In the genomic region with DNA sequence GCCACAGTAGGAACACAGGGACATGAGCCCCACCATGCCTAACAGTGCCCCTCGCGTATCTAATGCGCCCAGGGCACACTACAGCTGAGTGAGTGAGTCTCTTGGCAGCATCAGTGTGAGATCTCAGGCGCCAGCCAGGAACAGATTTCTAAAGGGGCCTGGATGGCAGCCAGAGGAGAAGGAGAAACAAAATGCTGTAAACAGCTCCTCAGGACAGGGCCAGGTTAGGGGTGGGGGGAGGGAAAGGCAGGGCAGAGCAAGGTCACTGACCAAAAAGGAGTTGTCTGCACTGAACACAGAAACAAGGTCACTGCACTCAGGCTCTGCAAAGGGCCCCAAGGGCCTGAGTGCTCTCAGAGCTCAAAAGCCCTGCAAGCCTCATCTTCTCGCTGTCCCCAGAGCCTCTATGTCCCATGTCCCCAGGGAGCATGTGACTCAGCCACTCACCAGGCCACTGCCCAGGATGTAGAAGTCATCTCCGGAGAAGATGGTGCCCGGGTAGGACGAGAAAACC, we compare ENCODE assay signal across 9 mouse cellular contexts. TPM values are rescaled to one million over a fixed set of nuclear protein-coding genes. Genes with fewer than 3 reads are reported as not detected.
DNase-seq lines count a peak whose midpoint lies in the region; ATAC-seq and TF ChIP-seq lines count a peak whose summit lies in the region.
"Had no signal": no experiment of that assay in that cellular context is flagged by ENCODE, and none has a peak within 500 bp of the region (broad histone marks: within the 10 kb centered on the region; RNA-seq: fewer than 3 reads in every experiment).

No protein-coding gene starts in this region.

- H3K4me2 ChIP-seq in heart, postnatal 0 days (ENCODE audit: low read depth, low read length) = no peak overlapping the region
- H3K4me2 ChIP-seq in intestine, embryonic 16.5 days (ENCODE audit: low read depth, low read length) = no peak overlapping the region

- peaks cover 24% of the 10 kb centered on the region for H3K36me3 ChIP-seq in ES-E14 (ENCODE audit: control insufficient read depth, insufficient read depth, low read length, poor library complexity, severe bottlenecking)
- peaks cover 34% of the 10 kb centered on the region for H3K36me3 ChIP-seq in heart, postnatal 0 days (replicated peaks; ENCODE audit: control insufficient read depth, insufficient read depth, low read length)
- peaks cover 10% of the 10 kb centered on the region; the same call in 1 of the 2 replicates for H3K36me3 ChIP-seq in intestine, embryonic 16.5 days (ENCODE audit: control insufficient read depth, insufficient read depth, low read length)

- peaks cover 0 to 20% of the 10 kb centered on the region in 2 experiments; a peak in 2 of 4 replicates for H3K4me1 ChIP-seq in ES-E14 (ENCODE audit: control insufficient read depth in 2 of 2, insufficient read depth in 2 of 2, low read length in 2 of 2, poor library complexity in 1 of 2)
- peaks cover 14% of the 10 kb centered on the region for H3K4me1 ChIP-seq in heart, postnatal 0 days (ENCODE audit: control insufficient read depth, insufficient read depth)
- H3K4me1 ChIP-seq in intestine, embryonic 16.5 days (ENCODE audit: control insufficient read depth, insufficient read depth, low read length) = no peaks in the 10 kb centered on the region

- H3K9me3 ChIP-seq in ES-E14 (ENCODE audit: control insufficient read depth, insufficient read depth, low read depth, low read length) = no peaks in the 10 kb centered on the region
- no peaks in the 10 kb centered on the region for H3K9me3 ChIP-seq in heart, postnatal 0 days (replicated peaks; ENCODE audit: control insufficient read depth, low read length)
- H3K9me3 ChIP-seq in intestine, embryonic 16.5 days (ENCODE audit: control insufficient read depth, low read length) = no peaks in the 10 kb centered on the region

- peak; percentile 69 for ATAC-seq in heart, postnatal 0 days (ENCODE audit: insufficient read depth, low read depth)
- ATAC-seq in intestine, embryonic 16.5 days = no peak

- H3K9ac ChIP-seq in ES-E14 (ENCODE audit: insufficient read depth, low read depth, low read length, poor library complexity, severe bottlenecking) = peak overlapping the region; percentile 54; the same call in 1 of the 2 replicates
- no peak overlapping the region for H3K9ac ChIP-seq in heart, postnatal 0 days (replicated peaks; ENCODE audit: low read depth, low read length)
- no peak overlapping the region for H3K9ac ChIP-seq in intestine, embryonic 16.5 days (ENCODE audit: low read depth, low read length)

- TF ChIP-seq CTCF in layer of hippocampus, adult 2 months (conservative IDR thresholded peaks at IDR 0.05) = no peak
- TF ChIP-seq CTCF in heart, postnatal 0 days (IDR thresholded peaks at IDR 0.05; ENCODE audit: low read depth) = no peak

- DNase-seq in layer of hippocampus, adult 2 months (ENCODE audit: low spot score in 2 of 2) = peak; percentile 47 to 69
- DNase-seq in layer of hippocampus, adult 9-11 months = no peak
- no peak for DNase-seq in ES-E14 (ENCODE audit: low read depth, low spot score)
- peak; percentile 52 for DNase-seq in adrenal gland, postnatal 25 days
- no peak for DNase-seq in heart, postnatal 0 days (ENCODE audit: low spot score)
- DNase-seq in testis, postnatal 10 days (ENCODE audit: low spot score) = peak; percentile 77
- no peak for DNase-seq in spleen, adult 18-20 months

- 31% methylated on average over 8 of the region's 8 CpGs for WGBS in heart, postnatal 0 days
- WGBS in intestine, embryonic 16.5 days = 73% methylated on average over 8 of the region's 8 CpGs

- H3K4me3 ChIP-seq in layer of hippocampus, adult 2 months = no peak overlapping the region
- H3K4me3 ChIP-seq in ES-E14 (ENCODE audit: insufficient read depth in 1 of 2, low read depth in 1 of 2, low read length in 2 of 2, poor library complexity in 1 of 2, severe bottlenecking in 1 of 2) = no peak overlapping the region
- H3K4me3 ChIP-seq in heart, postnatal 0 days (ENCODE audit: low read depth, low read length) = no peak overlapping the region
- no peak overlapping the region for H3K4me3 ChIP-seq in intestine, embryonic 16.5 days (ENCODE audit: low read length)

- no peak for TF ChIP-seq EP300 in heart, postnatal 0 days (IDR thresholded peaks at IDR 0.05; ENCODE audit: low read depth)

- H3K27ac ChIP-seq in layer of hippocampus, adult 2 months = peak overlapping the region; percentile 83
- peak overlapping the region; percentile 37; the same call in 1 of the 2 replicates for H3K27ac ChIP-seq in ES-E14 (ENCODE audit: insufficient read depth, low read depth, low read length, poor library complexity, severe bottlenecking)
- peak overlapping the region; percentile 75 for H3K27ac ChIP-seq in heart, postnatal 0 days (ENCODE audit: low read depth)
- no peak overlapping the region for H3K27ac ChIP-seq in intestine, embryonic 16.5 days (ENCODE audit: low read length)

- in situ Hi-C loops in ES-E14 (cut with MboI; ENCODE audit: low sequenced_read_pairs in 2 of 2, unreplicated experiment in 2 of 2) = no loop called here

- no peaks in the 10 kb centered on the region for H3K27me3 ChIP-seq in heart, postnatal 0 days (ENCODE audit: control insufficient read depth, insufficient read depth, low read length)
- no peaks in the 10 kb centered on the region for H3K27me3 ChIP-seq in intestine, embryonic 16.5 days (replicated peaks; ENCODE audit: control insufficient read depth, insufficient read depth, low read length)

TF ChIP-seq in ES-E14, 5 proteins besides CTCF, POLR2A, EP300 and RAD21:
- TF ChIP-seq CHD2 (IDR thresholded peaks at IDR 0.05; ENCODE audit: low read depth, low read length) = no peak
- no peak for TF ChIP-seq MAFK (IDR thresholded peaks at IDR 0.05; ENCODE audit: insufficient read depth, low read depth, low read length)
TF ChIP-seq in ES-E14: peak in this region for 0.

RNA-seq across cellular contexts. Expression of a gene that starts 12.7 kb away (rescaled TPM):
- total RNA-seq in layer of hippocampus, adult 2 months (2021) = 10 to 100 TPM; 62.6 to 66.0 TPM
- total RNA-seq in ES-E14 (2012; rRNA removed) = 35.3 and 59.2 TPM in 2 replicates
- 76.4 and 93.3 TPM in 2 replicates for total RNA-seq in adrenal gland, postnatal 25 days (2021)
- 38.1 and 38.3 TPM in 2 replicates for total RNA-seq in heart, postnatal 0 days (2014; rRNA removed; ENCODE audit: low replicate concordance)
- polyA plus RNA-seq in heart, postnatal 0 days (2015; fragmentation: Nextera tagmentation; extraction: Ambion mirVana) = 43.9 and 47.2 TPM in 2 replicates
- 43.9 and 46.9 TPM in 2 replicates for polyA plus RNA-seq in intestine, embryonic 16.5 days (2015; fragmentation: Nextera tagmentation; extraction: Ambion mirVana)

RNA-seq across cellular contexts. Expression of a gene that starts 14.4 kb away (rescaled TPM):
- total RNA-seq in layer of hippocampus, adult 2 months (2021) = under 1 TPM in 1 of 2 experiments, not detected in 1; 0.31 TPM
- total RNA-seq in ES-E14 (2012; rRNA removed) = 0.22 TPM in 1 of 2 replicates, not detected in the other
- total RNA-seq in adrenal gland, postnatal 25 days (2021) = 2.9 TPM in 1 of 2 replicates, not detected in the other
- not detected in 2 replicates for total RNA-seq in heart, postnatal 0 days (2014; rRNA removed; ENCODE audit: low replicate concordance)
- polyA plus RNA-seq in heart, postnatal 0 days (2015; fragmentation: Nextera tagmentation; extraction: Ambion mirVana) = not detected in 2 replicates
- 0.18 and 0.37 TPM in 2 replicates for polyA plus RNA-seq in intestine, embryonic 16.5 days (2015; fragmentation: Nextera tagmentation; extraction: Ambion mirVana)
- total RNA-seq: hematopoietic stem cell, adult 5-6 weeks had no signal

RNA-seq across cellular contexts. Expression of a gene that starts 18.1 kb away (rescaled TPM):
- total RNA-seq in layer of hippocampus, adult 2 months (2021) = 1 to 10 TPM; 7.9 to 8.5 TPM
- 0.67 TPM in 1 of 2 replicates, not detected in the other for total RNA-seq in ES-E14 (2012; rRNA removed)
- 65.0 and 99.0 TPM in 2 replicates for total RNA-seq in adrenal gland, postnatal 25 days (2021)
- total RNA-seq in heart, postnatal 0 days (2014; rRNA removed; ENCODE audit: low replicate concordance) = 17.0 and 30.3 TPM in 2 replicates
- polyA plus RNA-seq in heart, postnatal 0 days (2015; fragmentation: Nextera tagmentation; extraction: Ambion mirVana) = 20.7 TPM in 2 replicates
- polyA plus RNA-seq in intestine, embryonic 16.5 days (2015; fragmentation: Nextera tagmentation; extraction: Ambion mirVana) = 19.9 and 20.2 TPM in 2 replicates

RNA-seq across cellular contexts. Expression of a gene that starts 20.2 kb away (rescaled TPM):
- total RNA-seq in layer of hippocampus, adult 2 months (2021) = 10 to 100 TPM in 1 of 2 experiments, 1 to 10 TPM in 1; 8.7 to 12.1 TPM
- total RNA-seq in ES-E14 (2012; rRNA removed) = 20.5 and 34.5 TPM in 2 replicates
- 34.5 and 55.3 TPM in 2 replicates for total RNA-seq in adrenal gland, postnatal 25 days (2021)
- 4.2 and 16.0 TPM in 2 replicates for total RNA-seq in heart, postnatal 0 days (2014; rRNA removed; ENCODE audit: low replicate concordance)
- polyA plus RNA-seq in heart, postnatal 0 days (2015; fragmentation: Nextera tagmentation; extraction: Ambion mirVana) = 3.4 and 3.6 TPM in 2 replicates
- 6.9 and 7.6 TPM in 2 replicates for polyA plus RNA-seq in intestine, embryonic 16.5 days (2015; fragmentation: Nextera tagmentation; extraction: Ambion mirVana)

RNA-seq across cellular contexts. Expression of a gene that starts 59.2 kb away (rescaled TPM):
- total RNA-seq in layer of hippocampus, adult 2 months (2021) = under 1 TPM in 1 of 2 experiments, not detected in 1; 0.36 TPM
- 0.13 and 0.16 TPM in 2 replicates for total RNA-seq in ES-E14 (2012; rRNA removed)
- not detected in 2 replicates for total RNA-seq in adrenal gland, postnatal 25 days (2021)
- not detected in 2 replicates for total RNA-seq in heart, postnatal 0 days (2014; rRNA removed; ENCODE audit: low replicate concordance)
- not detected in 2 replicates for polyA plus RNA-seq in heart, postnatal 0 days (2015; fragmentation: Nextera tagmentation; extraction: Ambion mirVana)
- polyA plus RNA-seq in intestine, embryonic 16.5 days (2015; fragmentation: Nextera tagmentation; extraction: Ambion mirVana) = not detected in 2 replicates
- total RNA-seq: hematopoietic stem cell, adult 5-6 weeks had no signal

Comparison
In these comparisons a context has a peak if more than half of its experiments do, and no peak if none do; other contexts are left out.
1. DNase-seq: peak in layer of hippocampus, adult 2 months (2 of 2), adrenal gland, postnatal 25 days (single experiment) and testis, postnatal 10 days (single experiment); none in layer of hippocampus, adult 9-11 months (single experiment), ES-E14 (single experiment), heart, postnatal 0 days (single experiment) and spleen, adult 18-20 months (0 of 2).